Mouse (Mus musculus) G1E (cell line): Measurements from ENCODE around the gene Pkd1l2. TPM values are rescaled to one million over a fixed set of nuclear protein-coding genes. Genes with fewer than 3 reads are reported as not detected.

Experiments
- ATAC-seq: 2 replicates; pipeline ENCODE4 v1.8.0; 2016; ENCODE audit warnings: mild to moderate bottlenecking; ENCODE audit not compliant: insufficient number of reproducible peaks, poor library complexity, low FRiP score, severe bottlenecking; ENCODE audit errors: extremely low read depth
- DNase-seq: peaks from one replicate; pipeline ENCODE4 v3.0.0; 2012; ENCODE audit warnings: low spot score
- H3K27me3 ChIP-seq: 2 replicates; pipeline ENCODE4 v1.6.1; 2012; ENCODE audit warnings: mild to moderate bottlenecking, low read length, inconsistent platforms; ENCODE audit not compliant: insufficient read depth
- H3K36me3 ChIP-seq: replicated peaks from 2 replicates; pipeline ENCODE3; 2012; ENCODE audit warnings: mild to moderate bottlenecking, inconsistent platforms
- H3K4me1 ChIP-seq: 2 replicates; pipeline ENCODE4 v1.6.1; 2012; ENCODE audit warnings: low read depth, low read length, inconsistent platforms, mixed read lengths; ENCODE audit not compliant: insufficient read depth
- H3K4me3 ChIP-seq: 2 replicates; pipeline ENCODE4 v1.5.1; 2012; ENCODE audit warnings: low read depth, mild to moderate bottlenecking, inconsistent platforms, low read length, moderate library complexity, mixed read lengths
- H3K9me3 ChIP-seq: replicated peaks from 2 replicates; pipeline ENCODE4 v1.6.1; 2012; ENCODE audit warnings: inconsistent platforms
- CTCF ChIP-seq: IDR thresholded peaks from 2 replicates; pipeline ENCODE4 v1.5.1; 2012; ENCODE audit warnings: low read depth, low read length, inconsistent platforms, mixed read lengths
- GATA1 ChIP-seq: IDR thresholded peaks from 2 replicates; pipeline ENCODE4 v1.6.1; 2012; ENCODE audit warnings: borderline replicate concordance, low read length, inconsistent platforms, mixed read lengths
- GATA2 ChIP-seq: IDR thresholded peaks from 2 replicates; pipeline ENCODE4 v1.6.1; 2012; ENCODE audit warnings: low read depth, low read length, inconsistent platforms, borderline replicate concordance
- POLR2AphosphoS5 ChIP-seq: IDR thresholded peaks from 2 replicates; pipeline ENCODE4 v1.6.1; 2012; ENCODE audit warnings: low read depth, low read length, inconsistent platforms; ENCODE audit not compliant: insufficient replicate concordance
- TAL1 ChIP-seq: conservative IDR thresholded peaks from 2 replicates; pipeline ENCODE4 v1.6.1; 2012; ENCODE audit warnings: low read depth, low read length, inconsistent platforms, mixed read lengths
- polyA plus RNA-seq: library from polyadenylated mRNA; stranded (reverse); fragments of >175 nt; gene quantifications from 2 replicates; pipeline ENCODE4 v1.2.3, GENCODE M21; 2012
- total RNA-seq, 2 experiments: library from RNA; stranded (forward) in 1 of 2; stranded (reverse) in 1 of 2; fragments of 200-1000 nt in 1 of 2; fragments of >200 nt in 1 of 2; fragmentation: Nextera tagmentation in 1 of 2; gene quantifications; 2 replicates each; pipeline ENCODE4 v1.2.3; 2014 to 2017

Pkd1l2 gene
- total and polyA plus RNA-seq, 3 experiments: 0.09 to 0.60 (median 0.16) TPM

- H3K9me3 ChIP-seq: peaks cover 3% of the 10 kb centered on the region; the same call in 1 of the 2 replicates
- no peak for ATAC-seq
- H3K4me1 ChIP-seq: peaks cover 22% of the 10 kb centered on the region
- H3K36me3 ChIP-seq: no peaks in the 10 kb centered on the region
- H3K4me3 ChIP-seq: no peak overlapping the region
- H3K27me3 ChIP-seq: no peaks in the 10 kb centered on the region; the same call in 1 of the 2 replicates
- DNase-seq: no peak
- TF ChIP-seq POLR2AphosphoS5: no peak
- TF ChIP-seq GATA2: no peak
- TF ChIP-seq TAL1: no peak
- TF ChIP-seq GATA1: no peak
These were observed 36.2 kb upstream of the Pkd1l2 start for GRCm38 (mm10) chr8:117118409-117118808.

GRCm38 (mm10) chr8:117116534-117116933 lies 34.3 kb upstream of the Pkd1l2 start:
- TF ChIP-seq GATA1 (no peak), POLR2AphosphoS5 (no peak), GATA2 (no peak), TAL1 (no peak), CTCF (no peak)
- ATAC-seq: no peak
- H3K4me3 ChIP-seq: no peak overlapping the region
- no peaks in the 10 kb centered on the region for H3K36me3 ChIP-seq
- no peak for DNase-seq
- peaks cover 26% of the 10 kb centered on the region for H3K4me1 ChIP-seq
- H3K27me3 ChIP-seq: no peaks in the 10 kb centered on the region; the same call in 1 of the 2 replicates
- H3K9me3 ChIP-seq: peaks cover 3% of the 10 kb centered on the region; the same call in 1 of the 2 replicates

- peaks cover 21% of the 10 kb centered on the region for H3K4me1 ChIP-seq
- H3K9me3 ChIP-seq: peaks cover 3% of the 10 kb centered on the region; the same call in 1 of the 2 replicates
- no peak overlapping the region; the same call in 1 of the 2 replicates for H3K4me3 ChIP-seq
- H3K27me3 ChIP-seq: no peaks in the 10 kb centered on the region; the same call in 1 of the 2 replicates
- DNase-seq: no peak
- no peaks in the 10 kb centered on the region for H3K36me3 ChIP-seq
- ATAC-seq: peak; percentile 41
- TF ChIP-seq GATA2 (no peak), CTCF (no peak), POLR2AphosphoS5 (no peak), TAL1 (no peak), GATA1 (no peak)
These were observed 33.6 kb upstream of the Pkd1l2 start for GRCm38 (mm10) chr8:117115676-117116446.

- H3K36me3 ChIP-seq: no peaks in the 10 kb centered on the region
- ATAC-seq: no peak
- TF ChIP-seq GATA2 (no peak), GATA1 (no peak), CTCF (no peak), TAL1 (no peak), POLR2AphosphoS5 (no peak)
- peaks cover 21% of the 10 kb centered on the region for H3K4me1 ChIP-seq
- no peaks in the 10 kb centered on the region; the same call in 1 of the 2 replicates for H3K27me3 ChIP-seq
- H3K9me3 ChIP-seq: peaks cover 4% of the 10 kb centered on the region; the same call in 1 of the 2 replicates
- no peak for DNase-seq
- H3K4me3 ChIP-seq: no peak overlapping the region
These were observed 32.8 kb upstream of the Pkd1l2 start for GRCm38 (mm10) chr8:117115094-117115493.

GRCm38 (mm10) chr8:117112261-117112660 lies 30.0 kb upstream of the Pkd1l2 start:
- H3K27me3 ChIP-seq: no peaks in the 10 kb centered on the region
- ATAC-seq (no peak), DNase-seq (no peak)
- TF ChIP-seq GATA1: no peak
- no peak for TF ChIP-seq CTCF
- no peak for TF ChIP-seq POLR2AphosphoS5
- no peak for TF ChIP-seq GATA2
- TF ChIP-seq TAL1: no peak
- H3K36me3 ChIP-seq: no peaks in the 10 kb centered on the region
- H3K4me1 ChIP-seq: peaks cover 21% of the 10 kb centered on the region
- peaks cover 13% of the 10 kb centered on the region for H3K9me3 ChIP-seq
- no peak overlapping the region for H3K4me3 ChIP-seq

GRCm38 (mm10) chr8:117111641-117112040 lies 29.4 kb upstream of the Pkd1l2 start:
- DNase-seq: no peak
- H3K36me3 ChIP-seq: no peaks in the 10 kb centered on the region
- no peaks in the 10 kb centered on the region for H3K27me3 ChIP-seq
- ATAC-seq: no peak
- no peak overlapping the region for H3K4me3 ChIP-seq
- peaks cover 13% of the 10 kb centered on the region for H3K9me3 ChIP-seq
- TF ChIP-seq POLR2AphosphoS5: no peak
- TF ChIP-seq GATA2: no peak
- no peak for TF ChIP-seq GATA1
- no peak for TF ChIP-seq TAL1
- no peak for TF ChIP-seq CTCF
- H3K4me1 ChIP-seq: peaks cover 21% of the 10 kb centered on the region
